In the genomic region with DNA sequence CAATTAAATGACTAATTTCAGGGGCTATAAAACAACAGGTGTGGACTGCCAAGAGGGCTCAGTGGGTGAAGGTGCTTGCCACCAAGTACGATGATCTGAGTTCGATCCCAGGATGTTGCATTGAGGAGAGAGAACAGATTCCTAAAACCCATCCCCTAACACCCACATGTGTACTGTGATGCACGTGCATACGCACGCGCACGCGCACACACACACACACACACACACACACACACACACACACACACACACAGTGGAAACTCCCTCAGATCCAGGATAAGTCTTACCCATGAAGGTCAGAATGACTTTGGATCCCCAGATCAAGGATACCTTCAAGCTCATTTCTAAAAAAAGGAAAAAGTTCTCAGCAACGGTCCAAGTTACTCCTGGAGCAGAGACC, we compare ENCODE assay signal across 24 mouse cellular contexts. TPM values are rescaled to one million over a fixed set of nuclear protein-coding genes. Genes with fewer than 3 reads are reported as not detected.
"Had no signal": no experiment of that assay in that cellular context is flagged by ENCODE, and none has a peak within 500 bp of the region (broad histone marks: within the 10 kb centered on the region; RNA-seq: fewer than 3 reads in every experiment).

No protein-coding gene starts in this region.

- H3K9me3 ChIP-seq: liver, embryonic 15.5 days; lung, embryonic 15.5 days; midbrain, embryonic 10.5 days; midbrain, embryonic 12.5 days; neural tube, embryonic 13.5 days; neural tube, embryonic 15.5 days had no signal

- DNase-seq: liver, postnatal 0 days; lung, postnatal 4 days; midbrain, embryonic 14.5 days; retina, postnatal 1 day; right cerebral cortex, adult 18-20 months; right cerebral cortex, postnatal 25 days; right cerebral cortex, postnatal 4 days; spleen, adult 18-20 months; thymus, postnatal 14 days; thymus, postnatal 36 days had no signal

- H3K36me3 ChIP-seq: liver, embryonic 15.5 days; lung, embryonic 15.5 days; midbrain, embryonic 10.5 days; midbrain, embryonic 12.5 days; neural tube, embryonic 13.5 days; neural tube, embryonic 15.5 days had no signal

- H3K27me3 ChIP-seq: liver, embryonic 15.5 days; lung, embryonic 15.5 days; midbrain, embryonic 12.5 days; neural tube, embryonic 13.5 days; neural tube, embryonic 15.5 days had no signal

- H3K9ac ChIP-seq: liver, embryonic 15.5 days; liver, postnatal 0 days; lung, embryonic 15.5 days; midbrain, embryonic 12.5 days; neural tube, embryonic 13.5 days; neural tube, embryonic 15.5 days had no signal

- H3K27ac ChIP-seq: liver, embryonic 15.5 days; lung, embryonic 15.5 days; midbrain, embryonic 10.5 days; midbrain, embryonic 12.5 days; neural tube, embryonic 13.5 days; neural tube, embryonic 15.5 days had no signal

- H3K4me1 ChIP-seq: liver, embryonic 15.5 days; lung, embryonic 15.5 days had no signal

- H3K4me3 ChIP-seq: liver, embryonic 15.5 days; lung, embryonic 15.5 days; midbrain, embryonic 10.5 days; midbrain, embryonic 12.5 days; myocyte; neural tube, embryonic 13.5 days; neural tube, embryonic 15.5 days had no signal

RNA-seq across cellular contexts. Expression of gene Cd300lf, which starts 31.7 kb away (rescaled TPM):
- polyA plus RNA-seq: midbrain, embryonic 14.5 days; myocyte; neural tube, embryonic 11.5 days had no signal

RNA-seq across cellular contexts. Expression of gene Cd300e, which starts 40.1 kb away (rescaled TPM):
- total RNA-seq: megakaryocyte-erythroid progenitor cell, adult 5-6 weeks had no signal
- polyA plus RNA-seq: midbrain, embryonic 10.5 days; midbrain, embryonic 12.5 days; midbrain, embryonic 14.5 days; myocyte; neural tube, embryonic 11.5 days; neural tube, embryonic 13.5 days had no signal

RNA-seq across cellular contexts. Expression of gene Cd300ld3, which starts 53.9 kb away (rescaled TPM):
- polyA plus RNA-seq: liver, embryonic 15.5 days; liver, postnatal 0 days; lung, embryonic 15.5 days; lung, postnatal 0 days; midbrain, embryonic 10.5 days; midbrain, embryonic 12.5 days; midbrain, embryonic 14.5 days; midbrain, embryonic 16.5 days; myocyte; neural tube, embryonic 11.5 days; neural tube, embryonic 13.5 days; neural tube, embryonic 15.5 days; stomach, embryonic 14.5 days; stomach, embryonic 16.5 days; thymus, postnatal 0 days had no signal
